Mouse (Mus musculus): Measurements from ENCODE around the gene Dcaf17.

Dcaf17 gene

DNA sequence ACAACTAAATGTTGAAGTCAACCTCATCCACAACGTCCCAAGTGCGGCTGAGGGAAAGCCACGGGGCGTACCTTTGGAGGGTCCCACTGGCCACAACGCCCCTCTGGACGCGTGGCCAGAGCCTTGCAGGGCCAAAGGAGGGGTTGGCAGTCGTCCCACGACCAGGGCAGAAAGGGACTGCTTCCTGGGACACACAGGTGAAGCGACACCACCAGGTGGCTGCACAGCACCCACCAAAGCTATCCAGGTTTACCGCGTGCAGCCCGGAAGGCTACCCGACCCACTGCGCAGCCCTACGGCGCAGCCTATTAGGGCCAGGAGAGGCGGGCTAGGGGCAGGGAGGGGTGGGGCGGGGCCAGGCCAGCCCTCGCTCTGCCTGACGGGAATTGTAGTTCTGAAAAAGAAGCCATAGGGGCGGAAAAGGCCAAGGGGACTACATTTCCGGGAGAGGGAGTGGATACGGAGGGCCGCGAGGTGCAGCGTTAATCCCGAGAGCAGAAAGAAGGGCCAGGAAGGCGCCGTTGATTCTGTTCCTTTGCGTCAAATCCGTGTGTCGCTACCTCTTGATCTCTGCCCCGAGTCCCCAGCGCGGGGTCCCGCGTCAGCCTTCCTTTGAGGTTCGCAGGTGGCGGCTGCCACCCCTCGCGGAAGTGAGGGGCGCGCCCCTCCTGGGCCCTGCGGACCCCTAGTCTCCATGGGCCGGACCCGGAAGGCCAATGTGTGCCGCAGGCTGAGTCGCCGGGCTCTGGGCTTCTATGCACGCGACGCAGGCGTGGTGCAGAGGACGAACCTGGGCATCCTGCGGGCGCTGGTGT lies at the start of gene Dcaf17, which contains the start of gene Mettl8:
TSS of gene Dcaf17 (plus strand) at position 29 of the 815 bp plus-strand sequence.
TSS of gene Mettl8 (minus strand) at position 284 of the 815 bp plus-strand sequence.
- peak; percentile 87 to 89 for DNase-seq (ENCODE audit: low spot score in 2 of 2)

DNA sequence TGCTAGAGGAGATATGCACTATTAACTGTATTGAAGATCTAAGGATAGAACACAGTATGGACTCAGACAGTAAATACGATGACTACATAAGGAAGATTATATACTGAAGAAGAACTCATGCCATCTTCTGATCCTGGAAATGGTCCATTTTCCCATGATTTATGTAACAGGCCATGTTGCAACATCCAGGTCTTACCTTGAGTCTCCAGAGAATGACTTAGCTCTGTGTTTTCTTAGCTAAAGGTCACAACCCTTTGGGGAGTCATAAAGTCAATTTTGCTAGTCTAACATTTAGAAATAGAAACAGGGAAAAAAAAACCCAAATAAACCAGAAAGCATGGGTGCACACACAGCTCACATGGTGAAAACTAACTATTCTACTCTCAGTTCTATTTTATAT lies 43.3 kb upstream of the Dcaf17 start:
- DNase-seq (ENCODE audit: low spot score in 2 of 2) = no peak

DNA sequence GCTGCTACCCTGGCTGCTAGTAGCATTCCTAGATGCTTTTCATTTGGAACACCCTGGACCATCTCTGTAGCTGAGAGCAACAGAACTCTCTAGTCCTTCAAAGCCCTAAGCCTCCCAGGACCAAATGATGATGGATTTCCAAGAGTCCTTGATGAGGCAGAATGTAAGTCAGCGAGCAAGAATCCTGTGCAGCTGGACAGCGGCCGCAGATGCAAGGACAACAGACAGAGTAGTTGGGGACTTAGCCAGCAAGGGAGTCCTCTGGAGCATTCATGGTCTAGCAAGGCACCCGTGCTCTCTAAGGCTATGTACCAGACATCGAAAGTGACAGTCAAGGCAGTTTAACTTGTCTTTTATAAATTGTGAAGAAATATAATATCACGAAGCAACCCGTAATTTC lies 41.6 kb upstream of the Dcaf17 start:
- DNase-seq (ENCODE audit: low spot score in 2 of 2) = no peak

DNA sequence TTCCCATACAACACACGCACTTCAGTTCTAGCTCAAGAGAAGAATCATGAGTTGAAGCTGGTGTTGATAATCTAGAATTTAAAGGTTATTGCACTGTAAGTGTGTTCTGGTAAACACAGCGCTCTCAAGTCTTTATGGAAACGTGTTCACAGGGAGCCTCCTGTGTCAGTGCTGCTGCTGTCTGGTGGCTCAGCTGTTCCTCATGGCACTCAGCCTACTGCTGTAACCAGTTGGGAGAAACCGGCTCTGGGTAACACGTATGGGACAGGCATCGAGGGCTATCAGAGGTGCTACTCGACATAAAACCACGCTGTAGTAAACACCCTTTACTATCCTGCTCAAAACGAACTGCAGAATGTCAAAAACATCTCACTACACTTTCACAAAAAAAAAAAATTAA lies 35.9 kb upstream of the Dcaf17 start:
- DNase-seq (ENCODE audit: low spot score in 2 of 2) = no peak

DNA sequence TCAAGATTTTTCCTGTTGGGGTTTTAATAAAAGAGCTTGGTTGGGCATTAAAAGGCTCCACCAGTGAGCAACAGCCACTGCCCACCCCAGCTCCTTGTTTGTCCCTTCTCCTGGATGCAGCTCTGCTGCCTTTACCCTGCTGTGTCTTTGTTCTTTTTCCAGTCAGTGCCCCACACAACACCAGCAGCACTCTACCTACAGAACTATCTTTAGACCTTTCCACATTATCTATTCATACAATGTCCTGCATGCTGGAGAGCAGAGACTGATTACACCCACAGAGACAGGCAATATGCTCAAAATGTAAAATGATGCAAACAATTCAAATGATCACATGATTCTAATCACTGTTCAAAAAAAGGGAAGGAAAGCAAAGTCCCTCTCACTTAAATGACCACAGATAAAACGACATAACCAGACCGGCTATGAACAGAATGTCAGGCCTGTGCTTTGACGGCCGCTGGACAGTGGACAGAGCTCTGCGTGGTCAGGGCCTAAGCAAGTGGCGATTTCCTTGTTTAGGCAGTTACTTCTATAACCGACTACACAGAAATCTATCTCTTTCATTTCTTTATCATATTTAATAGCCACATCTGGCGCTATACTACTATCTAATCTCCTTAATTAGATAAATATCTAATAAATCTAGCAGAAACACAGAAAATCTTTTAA lies 35.3 kb upstream of the Dcaf17 start:
- DNase-seq (ENCODE audit: low spot score in 2 of 2) = no peak

DNA sequence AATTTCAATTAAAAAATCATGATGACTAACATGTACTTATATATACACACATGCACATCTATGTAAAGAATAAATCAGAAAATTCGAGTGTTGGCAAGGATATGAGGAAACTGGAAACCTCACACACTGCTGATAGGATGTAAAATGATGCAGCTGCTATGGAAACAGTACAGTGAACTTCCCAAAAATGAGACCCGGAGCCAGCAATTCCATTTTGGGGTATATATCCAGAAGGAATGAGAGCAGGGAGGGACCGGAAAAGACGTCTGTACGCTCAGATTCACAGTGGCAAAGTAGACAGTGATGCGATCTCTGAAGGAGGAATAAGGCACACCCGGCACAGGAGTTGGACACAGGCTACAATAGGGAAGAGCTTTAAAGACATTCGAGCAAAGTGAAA lies 34.5 kb upstream of the Dcaf17 start:
- DNase-seq (ENCODE audit: low spot score in 2 of 2) = no peak

DNA sequence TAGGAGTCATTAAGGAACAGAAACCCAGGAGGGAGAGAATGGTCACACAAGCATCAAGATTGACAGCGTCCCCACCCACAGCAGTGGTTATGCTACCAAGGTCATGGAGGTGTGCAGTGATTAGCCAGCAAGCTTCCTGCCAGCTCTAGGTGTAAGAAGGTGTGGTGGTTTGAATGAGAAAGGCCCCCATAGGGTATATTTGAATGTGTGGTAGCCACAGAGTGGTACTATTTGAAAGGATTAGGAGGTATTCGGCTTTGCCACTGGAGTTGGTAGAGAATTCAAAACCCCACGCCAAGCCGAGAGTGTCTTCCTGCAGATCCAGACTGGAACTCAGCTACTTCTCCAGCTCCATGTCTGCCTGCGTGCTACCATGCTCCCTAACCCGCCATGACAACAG lies 32.1 kb upstream of the Dcaf17 start:
- no peak for DNase-seq (ENCODE audit: low spot score in 2 of 2)

DNA sequence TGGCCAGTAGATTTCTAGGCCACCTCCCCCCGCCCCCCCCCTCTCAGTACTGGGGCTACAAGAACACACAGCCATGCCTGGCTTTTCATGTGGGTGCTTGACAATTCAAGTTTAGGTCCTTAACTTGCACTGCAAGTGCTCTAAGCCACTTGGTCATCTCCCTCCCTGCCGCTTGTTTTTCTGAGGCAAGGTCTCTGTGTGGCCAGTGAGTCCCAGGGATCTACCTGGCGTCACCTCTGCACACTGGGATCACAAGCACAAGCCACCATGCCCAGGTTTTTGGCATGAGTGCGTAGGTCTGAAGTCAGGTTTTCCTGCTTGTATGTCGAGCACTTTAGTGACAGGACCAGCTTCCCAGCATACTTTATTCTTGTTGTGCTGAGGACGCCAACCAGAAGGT lies 31.1 kb upstream of the Dcaf17 start:
- DNase-seq (ENCODE audit: low spot score in 2 of 2) = no peak

DNA sequence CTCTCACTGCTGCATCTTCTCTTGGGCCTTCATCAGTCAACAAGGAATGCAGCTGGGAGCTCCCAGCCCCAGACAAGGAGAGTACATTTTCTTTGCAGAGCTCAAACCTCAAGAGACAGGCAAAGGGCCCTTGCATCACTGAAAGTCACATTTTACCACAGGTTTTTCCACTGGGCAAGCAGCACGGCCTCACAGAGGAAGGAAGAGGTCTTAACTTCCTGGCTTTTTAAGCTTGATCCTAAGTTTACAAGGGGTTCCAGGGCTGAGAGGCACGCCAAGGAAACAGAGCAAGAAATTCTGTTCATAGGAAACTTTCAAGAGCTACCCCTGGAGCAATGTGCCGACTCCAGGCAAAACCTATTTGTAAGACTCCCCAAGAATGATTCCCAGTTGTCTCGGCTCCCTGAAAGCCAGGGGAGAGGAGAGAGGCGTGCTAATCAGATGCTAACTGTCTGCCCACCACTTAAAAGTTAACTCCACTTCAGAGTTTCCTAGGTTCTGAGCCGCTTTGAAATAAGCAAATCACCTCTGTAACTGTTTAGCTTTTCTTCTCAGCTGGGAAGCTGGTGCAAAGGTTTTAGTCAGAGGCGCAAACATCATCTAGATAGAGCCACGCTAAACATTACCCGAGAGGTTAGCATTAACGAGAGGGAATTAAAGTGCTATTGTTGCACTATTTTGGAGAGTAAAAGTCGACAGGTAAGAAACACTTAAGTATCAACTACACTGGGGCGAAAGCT lies 29.4 kb upstream of the Dcaf17 start:
- DNase-seq (ENCODE audit: low spot score in 2 of 2) = no peak

DNA sequence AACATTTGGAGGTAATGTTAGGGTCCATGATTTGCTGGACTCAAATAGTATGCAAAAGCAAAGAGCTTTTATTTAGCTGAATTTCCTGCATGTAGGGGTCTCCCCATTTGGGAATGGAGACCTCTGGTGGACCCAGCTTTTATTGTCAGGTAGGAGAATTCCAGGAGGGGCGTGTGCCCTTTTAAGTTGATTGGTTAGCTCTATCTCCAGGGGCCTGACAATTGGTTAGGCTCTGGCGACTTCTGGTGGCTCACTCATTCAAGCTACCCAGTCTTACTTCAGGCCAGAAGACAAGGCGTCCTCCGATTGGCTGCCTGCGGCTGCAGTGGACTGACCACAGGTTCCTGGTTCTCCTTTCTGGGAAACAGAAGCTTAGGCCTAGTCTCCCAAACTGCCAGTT lies 28.3 kb upstream of the Dcaf17 start:
- DNase-seq (ENCODE audit: low spot score in 2 of 2) = no peak

DNA sequence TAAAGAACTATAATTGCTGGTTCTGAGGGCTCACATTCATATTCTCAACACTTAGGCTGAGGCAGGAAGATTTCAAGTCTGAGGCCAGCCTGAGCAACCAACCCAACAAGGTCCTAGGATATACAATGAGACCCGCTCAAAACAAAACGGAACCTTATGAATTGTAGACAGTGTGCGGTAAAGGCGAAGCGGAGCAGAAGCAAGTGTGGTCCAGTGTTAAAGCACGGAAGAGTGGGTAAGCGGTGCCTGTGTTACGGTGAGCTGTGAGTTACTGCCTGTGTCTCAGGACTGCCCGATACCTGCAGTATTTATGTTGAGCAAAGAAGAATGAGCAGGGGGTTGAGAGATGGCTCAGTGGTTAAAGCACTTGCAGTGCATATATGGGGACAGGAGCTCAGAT lies 27.5 kb upstream of the Dcaf17 start:
- DNase-seq (ENCODE audit: low spot score in 2 of 2) = no peak

DNA sequence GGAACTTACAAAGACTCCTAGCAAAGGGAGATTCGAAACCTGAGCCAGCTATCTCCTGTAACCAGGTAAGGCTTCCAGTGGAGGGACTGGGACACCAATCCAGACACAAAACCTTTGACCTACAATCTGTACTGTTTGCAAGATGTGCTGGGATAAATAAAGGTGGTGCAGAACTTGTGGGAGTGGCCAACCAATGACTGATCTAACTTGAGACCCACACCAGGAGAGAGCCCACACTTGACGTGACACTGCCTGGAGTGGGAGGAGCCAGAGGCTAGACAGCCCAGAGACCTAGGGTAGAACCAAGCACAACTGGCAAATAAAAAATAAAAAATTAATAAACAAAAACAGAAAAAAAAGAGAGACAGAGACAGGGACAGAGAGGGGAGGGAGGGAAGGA lies 24.5 kb upstream of the Dcaf17 start:
- DNase-seq (ENCODE audit: low spot score in 2 of 2) = no peak

DNA sequence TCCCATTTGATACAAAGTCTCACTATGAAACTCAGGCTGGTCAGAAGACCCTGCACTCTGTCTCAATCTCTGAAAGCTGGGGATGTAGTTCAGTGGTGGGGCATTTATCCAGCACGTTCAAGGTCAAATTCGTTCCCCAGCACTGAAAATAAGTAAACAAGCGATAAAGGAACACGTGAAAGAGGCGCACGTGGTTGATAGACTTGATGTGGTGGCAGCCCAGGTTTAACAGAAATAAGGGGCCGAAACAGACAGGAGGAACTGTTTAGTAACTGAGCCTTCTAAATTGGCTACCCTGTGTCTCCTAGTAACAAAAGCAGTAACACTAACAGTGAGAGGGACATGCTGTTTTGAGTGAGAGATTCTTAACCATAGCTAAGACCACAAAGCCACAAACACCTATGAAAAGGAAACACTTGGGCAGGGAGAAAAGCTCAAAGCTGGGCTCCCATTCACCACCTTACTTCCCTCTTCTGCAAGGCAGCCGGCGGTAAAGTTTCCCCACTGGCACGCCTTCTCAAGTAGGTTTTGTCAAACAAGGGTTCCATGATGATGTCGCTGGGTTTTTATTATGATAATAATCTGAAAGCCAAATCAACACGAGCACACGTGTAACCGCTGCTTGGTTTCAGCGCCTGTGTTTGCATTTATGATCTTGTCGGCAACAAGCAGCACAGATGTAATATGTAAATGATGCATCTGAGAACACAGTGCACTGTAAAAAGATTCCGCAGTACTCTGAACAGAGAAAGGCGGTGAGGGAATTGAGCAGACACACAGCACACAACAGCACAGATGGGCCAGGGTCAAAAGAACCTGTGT lies 22.9 kb upstream of the Dcaf17 start:
- no peak for DNase-seq (ENCODE audit: low spot score in 2 of 2)

DNA sequence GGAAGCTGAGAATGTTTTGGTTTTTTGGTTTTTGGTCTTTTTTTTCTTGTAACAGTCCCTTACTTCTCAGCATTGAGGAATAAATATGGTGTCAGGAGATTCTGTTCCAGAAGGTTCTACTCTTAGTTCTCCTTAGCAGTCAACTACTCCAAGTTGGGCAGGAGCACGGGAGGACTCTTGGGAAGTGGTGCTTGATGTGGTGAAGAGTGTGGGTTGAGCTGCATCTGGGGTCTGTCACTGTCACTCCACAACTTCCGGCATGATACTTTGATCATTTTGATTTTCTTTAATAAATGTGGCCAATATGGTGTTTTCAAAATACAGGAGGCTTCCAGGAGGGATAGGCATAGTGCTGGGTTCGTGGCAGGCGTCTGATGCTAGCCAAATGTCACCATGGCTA lies 22.1 kb upstream of the Dcaf17 start:
- no peak for DNase-seq (ENCODE audit: low spot score in 2 of 2)

DNA sequence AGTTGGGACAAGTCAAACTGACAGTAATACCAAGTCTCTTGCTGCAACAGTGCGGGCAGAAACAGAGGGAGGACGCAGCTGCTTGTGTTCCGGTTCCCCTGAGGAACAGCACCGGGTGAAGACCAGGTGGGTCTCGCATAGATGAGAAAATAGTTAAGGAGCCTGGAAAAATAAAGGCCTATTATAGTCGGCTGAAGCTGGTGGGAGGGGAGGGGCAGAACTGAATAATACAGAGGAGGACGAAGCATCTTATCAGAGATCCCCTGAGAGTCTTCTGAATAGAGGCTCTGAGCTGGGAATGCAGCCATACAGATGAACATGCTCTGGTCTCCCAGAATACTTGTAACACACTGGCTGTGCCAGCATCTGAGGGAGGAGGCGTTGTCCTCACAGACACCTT lies 21.1 kb upstream of the Dcaf17 start:
- peak; percentile 52 to 53 for DNase-seq (ENCODE audit: low spot score in 2 of 2)

DNA sequence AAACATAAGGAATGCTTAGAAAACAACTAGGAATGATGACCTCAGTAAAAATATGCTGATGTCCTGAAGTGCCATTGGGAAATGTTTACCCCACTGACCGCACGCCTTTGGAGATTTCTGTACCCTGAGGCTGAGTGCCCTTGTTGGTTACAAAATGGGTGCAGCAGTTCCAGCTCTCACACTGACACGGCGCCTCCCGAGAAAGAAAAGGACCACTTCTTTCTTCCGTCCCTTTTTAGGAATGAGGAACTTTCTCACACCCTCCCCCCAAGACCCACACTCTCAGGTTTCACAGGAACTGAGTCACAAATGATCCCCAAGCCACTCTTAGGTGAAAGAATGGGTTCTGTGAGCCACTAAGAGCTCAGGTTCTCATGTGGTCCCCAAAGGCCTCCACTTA lies 17.7 kb upstream of the Dcaf17 start:
- no peak for DNase-seq (ENCODE audit: low spot score in 2 of 2)

DNA sequence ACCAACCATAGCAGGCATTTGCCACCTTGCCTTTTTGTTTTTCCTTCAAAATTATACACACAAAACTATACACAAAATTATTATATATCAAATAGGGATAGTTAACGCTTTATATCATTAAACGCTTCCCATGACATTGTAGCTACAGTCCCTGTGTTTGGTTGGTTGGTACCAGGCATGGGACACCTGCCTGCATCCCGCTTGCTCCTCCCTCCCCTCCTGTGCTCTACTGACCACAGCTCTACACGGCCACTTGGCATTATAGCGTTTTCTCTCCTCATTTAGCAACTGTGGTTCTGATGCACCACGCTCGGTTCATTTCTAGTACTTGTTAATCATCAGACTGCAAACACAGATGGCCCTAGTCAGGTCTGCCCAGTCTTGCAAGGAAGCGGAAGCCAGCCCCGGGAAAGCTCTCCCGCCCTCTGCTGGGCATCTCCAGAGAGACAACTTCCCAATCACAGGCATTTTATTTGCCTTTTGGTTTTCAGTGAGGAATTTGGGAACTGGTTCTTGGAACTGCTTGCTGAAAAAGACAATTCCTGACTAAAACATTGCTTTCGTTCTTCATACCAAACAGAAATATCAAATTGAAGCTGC lies 15.5 kb upstream of the Dcaf17 start:
- DNase-seq (ENCODE audit: low spot score in 2 of 2) = peak; percentile 42 to 80

DNA sequence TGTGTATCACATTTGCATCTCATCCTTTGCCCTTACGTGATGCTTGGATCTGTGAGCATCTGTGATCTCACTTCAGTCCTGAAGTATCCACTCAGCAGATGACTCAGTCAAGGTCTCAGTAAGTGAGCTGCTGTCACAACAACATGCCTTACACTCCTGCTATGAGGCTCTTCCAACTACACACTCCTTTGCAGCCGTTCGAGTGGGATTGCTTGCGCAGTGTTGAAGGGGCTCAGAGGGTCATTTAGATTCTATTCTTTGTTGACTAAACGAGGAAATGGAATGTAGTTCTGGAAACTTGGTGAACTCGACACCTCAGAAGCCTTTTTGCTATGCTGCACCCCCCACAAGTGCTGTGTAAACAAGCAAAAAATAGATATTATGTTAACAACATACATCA lies 9.0 kb upstream of the Dcaf17 start:
- DNase-seq (ENCODE audit: low spot score in 2 of 2) = no peak

DNA sequence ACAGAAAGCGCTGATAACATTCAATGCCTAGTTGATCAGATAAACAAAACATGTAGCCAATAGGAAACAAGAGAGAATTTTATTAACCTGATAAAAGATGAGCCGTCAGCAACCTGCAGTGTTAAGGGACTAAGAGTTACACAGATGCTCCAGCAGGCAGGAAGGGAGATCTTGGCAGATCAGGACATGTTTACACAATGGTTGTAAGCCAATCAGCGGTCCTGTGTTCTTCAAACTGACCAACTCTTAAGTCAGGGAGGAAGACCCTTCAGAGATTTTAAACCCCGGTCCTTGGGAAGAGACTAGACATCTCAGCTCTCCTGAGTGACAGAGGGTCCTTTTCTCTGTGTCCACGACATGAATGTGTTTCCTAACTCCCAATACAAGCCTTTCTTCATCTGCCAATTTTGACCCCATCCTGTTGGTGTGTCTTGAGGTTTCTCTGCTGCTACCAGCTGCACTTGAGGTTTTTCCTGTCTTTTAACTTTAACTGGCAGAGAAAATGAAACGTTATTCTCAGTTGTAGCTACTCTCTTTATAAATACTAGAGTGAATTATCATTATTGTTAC lies 8.3 kb upstream of the Dcaf17 start:
- no peak for DNase-seq (ENCODE audit: low spot score in 2 of 2)

DNA sequence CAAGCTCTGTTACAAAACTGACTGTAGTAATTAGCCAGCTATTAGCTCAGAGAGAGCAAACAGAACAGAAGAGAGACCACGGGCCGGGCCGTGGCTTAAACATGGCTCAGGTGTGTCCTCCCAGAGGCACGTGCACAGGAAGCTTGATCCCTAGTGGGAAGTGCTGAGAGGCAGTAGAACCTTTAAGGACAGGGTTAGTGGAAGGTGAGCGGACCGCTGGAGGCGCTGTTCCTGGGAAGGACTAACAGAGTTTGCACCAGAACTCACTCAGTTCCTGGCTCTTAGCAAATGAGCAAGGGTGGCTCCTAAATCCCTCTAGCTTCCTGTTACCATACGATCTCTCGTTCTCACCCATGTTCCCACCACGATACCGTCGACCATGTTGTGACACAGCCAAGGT lies 6.2 kb upstream of the Dcaf17 start:
- DNase-seq (ENCODE audit: low spot score in 2 of 2) = no peak

DNA sequence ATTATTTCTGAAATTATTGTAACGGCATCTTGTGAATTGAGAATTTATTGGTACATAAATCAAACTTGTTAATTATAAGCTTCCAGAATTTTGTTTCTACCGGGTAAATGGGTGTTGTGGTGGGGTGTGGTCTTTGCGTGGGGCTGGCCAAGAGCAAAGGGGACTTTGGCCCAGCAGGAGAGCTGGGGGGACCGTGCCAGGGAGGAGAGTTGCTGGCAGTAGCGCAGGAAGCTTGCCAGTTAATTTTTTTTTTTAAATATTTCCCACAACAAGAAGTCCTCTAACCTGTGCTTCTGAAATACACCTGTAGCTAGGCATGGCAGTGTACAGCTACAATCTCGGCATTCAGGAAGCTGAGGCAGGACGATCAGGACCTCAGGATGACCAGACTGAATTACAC lies 4.6 kb upstream of the Dcaf17 start:
- no peak for DNase-seq (ENCODE audit: low spot score in 2 of 2)

All from heart, adult 9 months (tissue).